Mouse (Mus musculus) liver, embryonic 14 days (tissue): Measurements from ENCODE around the gene Olfr263. TPM values are rescaled to one million over a fixed set of nuclear protein-coding genes. Genes with fewer than 3 reads are reported as not detected.

ENCODE experiments used
- polyA plus RNA-seq: library from polyadenylated mRNA; depleted of rRNA; stranded (reverse); fragments of >200 nt; gene quantifications from 2 replicates; pipeline ENCODE4 v1.2.3, GENCODE M21; 2012; rRNA removed

The Olfr263 gene
- polyA plus RNA-seq, result not detected in 2 replicates

GRCm38 (mm10) chr13:21129339-21129738 is at the start of gene Olfr263:
Gene Olfr263 (plus strand): TSS chr13:21129639.

GRCm38 (mm10) chr13:21111183-21111582 is 18.3 kb upstream of the Olfr263 start, which contains the start of gene Olfr1369-ps1:
Gene Olfr1369-ps1 (plus strand): TSS chr13:21111483.

GRCm38 (mm10) chr13:21145767-21146166 is 16.3 kb downstream of the Olfr263 start, which contains the start of gene Olfr1368:
Gene Olfr1368 (minus strand): TSS chr13:21145867.

GRCm38 (mm10) chr13:21179367-21179723 is 49.9 kb downstream of the Olfr263 start, which contains the start of gene Trim27:
Gene Trim27 (plus strand): TSS chr13:21179445.

Other genes with a start within 250 kb of the Olfr263 start
- gene Olfr1370, start 54.7 kb upstream of the Olfr263 start, polyA plus RNA-seq, result not detected in 2 replicates
- gene Olfr1369-ps1, start 18.2 kb upstream of the Olfr263 start, polyA plus RNA-seq, result not detected in 2 replicates
- not detected in 2 replicates for gene Olfr1368, start 16.2 kb downstream of the Olfr263 start, polyA plus RNA-seq
- 34.8 and 38.8 TPM in 2 replicates for gene Trim27, start 49.8 kb downstream of the Olfr263 start, polyA plus RNA-seq
- not detected in 2 replicates for gene Gpx5, start 163.1 kb downstream of the Olfr263 start, polyA plus RNA-seq
- 0.06 TPM in 1 of 2 replicates, not detected in the other for gene Gpx6, start 182.5 kb downstream of the Olfr263 start, polyA plus RNA-seq
- gene Olfr1367, start 217.3 kb downstream of the Olfr263 start, polyA plus RNA-seq, result not detected in 2 replicates
- gene Zscan12, start 233.2 kb downstream of the Olfr263 start, polyA plus RNA-seq, result 2.6 and 2.8 TPM in 2 replicates